Mouse (Mus musculus): ENCODE measurements around the gene Baiap2l2.
A peak's percentile ranks its signal among the peaks of the same experiment; 100 is the strongest.
"Not testable (repeated sequence)": the region's sequence is repeated elsewhere in the genome, so short reads cannot be mapped to it uniquely, and the experiment has no call there.

Baiap2l2 gene

DNA sequence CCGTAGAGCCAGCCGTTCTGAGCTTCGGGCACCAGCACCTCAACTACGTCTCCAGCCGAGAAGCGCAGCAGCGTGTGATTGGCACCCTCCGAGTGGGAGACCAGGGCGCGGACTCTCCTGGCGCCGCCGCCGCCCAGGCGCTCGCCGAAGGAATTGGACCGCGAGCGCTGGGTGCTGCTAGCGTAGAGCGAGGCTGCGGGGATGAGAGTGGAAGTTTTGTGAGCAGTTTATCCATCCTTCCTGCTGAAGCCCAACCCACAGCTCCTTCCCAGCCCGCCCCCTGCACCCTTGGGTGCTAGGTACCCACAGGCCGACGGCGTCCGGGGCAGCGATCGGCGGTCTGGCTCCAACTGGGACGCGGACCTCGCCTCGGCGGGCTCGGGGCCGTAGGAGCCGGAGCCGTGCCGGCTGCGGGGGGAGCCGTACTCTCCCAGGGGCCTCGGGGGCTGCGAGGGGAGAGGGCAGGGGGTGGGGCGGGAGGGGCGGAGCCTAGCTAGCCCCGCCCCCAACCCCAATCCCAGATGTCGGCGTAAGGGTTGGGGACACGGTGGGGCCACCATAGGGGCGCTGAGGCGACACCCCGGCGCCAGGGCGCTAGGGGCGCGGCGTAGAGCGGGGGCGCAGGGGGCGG is 24.1 kb downstream of the Baiap2l2 start:
- DNase-seq, result peak; percentile 43 to 77

GRCm38 (mm10) chr15:79258521-79258920 is 26.8 kb downstream of the Baiap2l2 start:
- peak; percentile 88 to 94 for DNase-seq

DNA sequence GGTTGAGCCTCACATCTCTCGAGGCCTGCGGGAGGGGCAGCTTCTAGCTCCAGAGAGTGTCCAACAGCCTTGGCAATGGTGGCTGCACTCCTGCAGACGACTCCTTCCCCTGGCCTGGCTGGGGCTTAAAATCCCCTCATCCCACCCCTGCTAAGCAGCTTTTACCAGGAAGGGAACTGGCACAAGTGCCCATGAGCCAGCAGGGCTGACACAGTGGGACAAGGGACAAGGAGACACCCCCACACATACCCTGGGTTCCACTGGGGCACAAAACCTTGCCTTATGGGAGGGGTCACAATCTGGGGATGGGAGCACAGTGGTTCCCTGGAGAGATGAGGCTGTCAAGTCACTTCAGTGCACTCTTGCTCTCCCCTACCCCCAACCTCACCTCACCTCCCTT is 30.7 kb downstream of the Baiap2l2 start, which contains the start of gene Slc16a8:
Gene Slc16a8 (minus strand): TSS at position 101 of the 400 bp plus-strand sequence.
- no peak for DNase-seq

DNA sequence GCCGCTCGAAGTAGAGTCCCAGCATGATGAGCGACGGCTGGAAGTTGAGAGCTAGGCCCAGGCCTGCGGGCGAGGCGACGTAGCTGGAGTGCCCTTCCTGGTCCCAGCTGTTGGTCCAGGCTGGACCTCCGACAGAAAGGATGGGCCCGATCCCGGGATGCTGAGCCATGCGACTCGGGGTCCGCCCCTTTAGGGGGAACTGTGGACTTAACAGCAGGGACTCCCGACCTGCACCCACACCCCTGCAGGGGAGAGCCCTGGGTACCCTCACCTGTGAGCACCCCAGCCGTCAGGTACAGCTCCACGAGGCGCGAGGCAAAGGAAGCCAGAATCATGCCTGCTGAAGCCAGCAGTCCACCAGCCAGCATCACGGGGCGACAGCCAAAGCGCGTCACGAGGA is 32.8 kb downstream of the Baiap2l2 start:
- no peak for DNase-seq

GRCm38 (mm10) chr15:79251781-79252491 is 33.4 kb downstream of the Baiap2l2 start:
- peak in 1 of 2 experiments; percentile 31 for DNase-seq

GRCm38 (mm10) chr15:79251168-79251567 is 34.2 kb downstream of the Baiap2l2 start:
- DNase-seq, result no peak

DNA sequence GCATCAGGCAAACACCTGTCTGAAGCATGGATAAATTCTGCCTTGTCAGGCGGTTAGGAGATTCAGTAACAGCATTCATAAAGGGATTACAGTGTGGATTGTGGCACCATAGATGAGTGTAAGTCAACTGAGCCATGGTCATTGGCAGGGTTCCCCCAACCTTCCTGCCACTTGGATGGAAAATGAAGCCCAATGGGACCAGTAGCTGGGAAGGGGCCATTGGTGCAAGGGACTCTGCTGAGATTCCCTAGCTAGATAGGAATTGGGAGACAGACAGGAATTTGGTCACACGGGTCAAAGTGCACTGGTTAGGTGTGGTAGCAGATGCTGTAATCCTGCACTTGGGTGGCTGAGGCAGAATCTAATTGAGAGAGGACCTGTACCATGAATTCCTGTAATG is 35.1 kb downstream of the Baiap2l2 start:
- no peak for DNase-seq

GRCm38 (mm10) chr15:79245321-79245720 is 40.0 kb downstream of the Baiap2l2 start:
- DNase-seq, result no peak

DNA sequence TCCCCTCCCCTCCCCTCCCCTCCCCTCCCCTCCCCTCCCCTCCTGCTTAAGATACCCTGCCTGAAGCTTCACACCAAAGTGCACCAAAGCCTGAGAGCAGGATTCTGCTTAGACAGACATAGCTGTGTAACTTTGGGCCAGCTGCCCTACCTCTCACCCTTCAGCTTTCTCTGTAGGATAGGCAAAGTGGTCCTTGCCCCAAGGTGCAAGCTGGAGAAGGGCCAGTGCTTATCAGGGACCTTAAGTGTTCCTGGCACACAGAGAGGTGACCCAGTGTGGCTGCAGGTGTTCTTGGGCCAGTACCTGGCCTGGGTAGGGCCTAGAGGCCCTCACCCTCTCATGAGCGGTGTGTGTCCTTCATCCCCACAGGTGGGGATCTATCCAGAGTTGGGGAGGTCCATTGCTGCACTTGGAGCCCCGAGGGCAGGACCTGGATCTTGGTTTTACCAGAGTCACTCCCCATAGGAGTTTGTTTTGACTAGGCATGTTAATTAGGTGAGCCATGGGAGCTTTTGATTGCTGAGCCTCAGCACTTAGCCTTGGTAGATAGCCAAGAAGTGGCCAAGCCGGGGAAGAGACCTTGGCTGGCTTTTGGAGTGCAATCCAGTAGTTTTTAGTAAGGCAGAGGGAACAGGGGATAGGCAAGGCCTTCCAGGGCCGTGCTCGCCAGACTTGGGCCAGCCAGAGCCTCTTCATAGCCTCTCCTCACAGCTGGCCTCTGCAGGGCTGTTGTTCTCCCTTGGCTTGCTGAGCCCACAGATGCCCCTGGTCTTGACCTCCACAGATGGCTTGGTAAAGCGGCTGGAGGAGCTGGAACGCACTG is 41.1 kb downstream of the Baiap2l2 start:
- peak; percentile 56 to 74 for DNase-seq

GRCm38 (mm10) chr15:79243234-79244042 is 41.9 kb downstream of the Baiap2l2 start:
- peak; percentile 95 to 97 for DNase-seq

DNA sequence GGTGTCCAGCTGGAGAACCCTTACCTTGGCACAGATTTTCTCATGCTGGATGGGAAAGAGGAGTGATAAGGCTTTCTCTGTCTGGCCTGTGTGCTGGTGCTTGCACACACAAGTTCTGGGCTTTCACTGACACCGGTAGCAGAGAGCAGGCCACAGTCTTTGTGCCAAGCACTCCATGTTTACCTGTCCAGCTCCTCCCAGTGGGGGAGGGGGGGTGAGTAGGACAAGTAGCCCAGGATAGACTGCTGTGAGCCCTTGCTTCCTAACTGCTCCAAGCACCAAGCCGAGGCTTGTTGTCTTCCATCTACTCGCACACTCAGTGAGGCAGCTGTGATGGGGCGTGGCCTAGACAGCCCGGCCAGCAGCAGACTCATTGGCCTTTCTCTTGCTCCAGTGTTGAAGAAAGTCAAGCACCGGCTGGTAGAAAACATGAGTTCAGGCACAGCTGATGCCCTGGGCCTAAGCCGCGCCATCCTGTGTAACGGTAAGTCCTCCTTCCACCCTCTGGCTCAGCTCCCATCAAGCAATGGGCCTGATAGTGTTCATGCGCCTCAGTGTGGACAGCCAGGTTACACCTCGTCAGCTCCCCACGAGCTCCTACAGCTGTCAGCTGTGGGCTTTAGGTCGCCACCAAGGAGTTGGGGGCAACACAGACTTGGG is 42.6 kb downstream of the Baiap2l2 start:
- no peak for DNase-seq

GRCm38 (mm10) chr15:79238036-79238435 is 47.3 kb downstream of the Baiap2l2 start:
- no peak for DNase-seq

- no peak for DNase-seq
Observed at GRCm38 (mm10) chr15:79235268-79235667, 50.1 kb downstream of the Baiap2l2 start.

- DNase-seq, result peak; percentile 92 to 95
Observed at GRCm38 (mm10) chr15:79229058-79229821, 56.1 kb downstream of the Baiap2l2 start, which contains the start of the genes Pick1 and Gm49486. Gene Pick1, plus strand, starts transcription at chr15:79229173. Gene Gm49486, plus strand, starts transcription at chr15:79229391.

- not testable (repeated sequence) for DNase-seq
Observed at GRCm38 (mm10) chr15:79225780-79226179, 59.6 kb downstream of the Baiap2l2 start.

DNA sequence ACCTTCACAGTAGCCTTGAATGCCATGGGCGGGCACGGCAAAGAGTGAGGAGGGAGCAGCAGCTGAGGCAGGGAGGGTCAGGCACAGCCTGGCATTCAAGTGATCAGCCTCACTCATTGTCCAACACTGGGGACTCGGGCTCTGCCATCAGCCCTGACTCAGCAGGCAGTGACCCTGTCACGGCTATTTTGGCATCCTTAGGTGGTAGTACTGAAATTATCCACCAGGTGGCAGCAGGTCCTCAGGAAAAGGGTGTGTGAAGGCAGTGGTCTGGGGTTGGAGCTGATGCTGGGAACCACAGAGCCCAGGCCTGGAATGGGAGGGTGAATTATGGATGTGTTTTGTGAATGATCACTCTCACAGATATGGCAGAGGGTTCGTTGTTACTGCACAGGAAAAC is 60.7 kb downstream of the Baiap2l2 start:
- peak; percentile 84 to 90 for DNase-seq

DNA sequence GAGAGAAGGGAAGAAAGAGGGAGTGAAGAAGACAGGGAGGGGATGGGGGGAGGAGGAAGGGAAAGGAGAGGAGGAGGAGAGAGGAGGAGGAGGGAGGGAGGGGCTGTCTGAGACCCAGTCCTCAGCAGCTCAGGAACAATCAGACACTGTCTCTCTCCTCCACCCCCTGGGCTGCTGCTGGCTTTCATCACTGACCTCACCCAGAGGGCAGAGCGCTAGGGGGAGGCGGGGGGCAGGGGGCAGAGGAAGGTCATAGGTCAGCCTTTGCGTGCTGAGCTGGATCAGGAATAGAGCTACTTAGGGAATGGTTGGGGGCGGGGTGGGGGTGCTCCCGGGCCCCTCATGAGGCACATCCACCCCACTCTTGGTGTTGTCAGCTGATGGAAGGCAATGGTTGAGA is 61.7 kb downstream of the Baiap2l2 start:
- DNase-seq, result no peak

- peak; percentile 22 to 60 for DNase-seq
Observed at GRCm38 (mm10) chr15:79219572-79219971, 65.8 kb downstream of the Baiap2l2 start.

DNA sequence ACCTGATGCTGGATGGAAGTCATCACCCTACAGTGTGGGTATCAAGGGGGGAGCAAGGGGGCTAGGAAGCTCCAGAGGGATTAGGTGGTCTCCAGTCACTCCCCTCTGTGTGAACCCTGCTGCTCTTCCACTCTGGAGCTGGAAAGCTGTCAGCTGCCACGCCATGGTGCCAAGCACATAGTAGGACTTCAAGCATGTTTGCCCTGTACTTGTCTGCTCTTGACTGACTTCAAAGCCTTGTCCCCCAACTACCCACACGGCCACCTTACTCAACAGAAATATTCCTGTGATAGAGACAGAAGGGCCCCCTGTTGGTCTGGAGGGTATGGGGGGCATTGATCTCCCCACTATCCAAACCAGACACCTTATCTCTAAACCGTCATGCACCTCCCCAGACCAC is 69.1 kb downstream of the Baiap2l2 start:
- DNase-seq, result no peak

GRCm38 (mm10) chr15:79213591-79213990 is 71.7 kb downstream of the Baiap2l2 start:
- no peak for DNase-seq
